Comparison of ENCODE assay signal across 7 mouse cellular contexts in genomic region chr7:16387160-16388041, GRCm38 (mm10). TPM values are rescaled to one million over a fixed set of nuclear protein-coding genes. Genes with fewer than 3 reads are reported as not detected.
DNase-seq lines count a peak whose midpoint lies in the region; ATAC-seq and TF ChIP-seq lines count a peak whose summit lies in the region.

Gene Sae1, minus strand, starts transcription at chr7:16387806.

- no peak for TF ChIP-seq POLR2A in kidney, adult 2 months (IDR thresholded peaks at IDR 0.05; ENCODE audit: low read depth, low read length)
- TF ChIP-seq POLR2A in spleen, adult 2 months (IDR thresholded peaks at IDR 0.05; ENCODE audit: low read depth, low read length) = peak; percentile 55

- H3K27ac ChIP-seq in embryonic facial prominence, embryonic 12.5 days = peak within 1 kb of the TSS; percentile 85
- H3K27ac ChIP-seq in kidney, adult 2 months (ENCODE audit: insufficient read depth, low read depth, low read length) = no peak within 1 kb of the TSS
- H3K27ac ChIP-seq in limb, embryonic 12.5 days = peak within 1 kb of the TSS; percentile 82
- H3K27ac ChIP-seq in midbrain, embryonic 15.5 days = peak within 1 kb of the TSS; percentile 84
- H3K27ac ChIP-seq in spleen, adult 2 months (ENCODE audit: insufficient read depth, low read length) = peak within 1 kb of the TSS; percentile 77

- no peaks in the 10 kb centered on the region for H3K9me3 ChIP-seq in embryonic facial prominence, embryonic 12.5 days
- H3K9me3 ChIP-seq in limb, embryonic 12.5 days = no peaks in the 10 kb centered on the region
- H3K9me3 ChIP-seq in midbrain, embryonic 15.5 days = no peaks in the 10 kb centered on the region

- H3K4me3 ChIP-seq in embryonic facial prominence, embryonic 12.5 days = peak within 1 kb of the TSS; percentile 89
- peak within 1 kb of the TSS; percentile 74 for H3K4me3 ChIP-seq in kidney, adult 2 months (ENCODE audit: insufficient read depth, low read depth, low read length)
- peak within 1 kb of the TSS; percentile 89 for H3K4me3 ChIP-seq in limb, embryonic 12.5 days (replicated peaks)
- H3K4me3 ChIP-seq in midbrain, embryonic 15.5 days = peak within 1 kb of the TSS; percentile 95
- peak within 1 kb of the TSS; percentile 77 for H3K4me3 ChIP-seq in spleen, adult 2 months (ENCODE audit: extremely low read depth, insufficient read depth, insufficient read length)

- 0 out of 2 replicates have a peak, but pooled peaks cover 4% of the 10 kb centered on the region for H3K36me3 ChIP-seq in embryonic facial prominence, embryonic 12.5 days
- no peaks in the 10 kb centered on the region for H3K36me3 ChIP-seq in kidney, adult 2 months (ENCODE audit: control insufficient read depth, insufficient read depth, low read length)
- peaks cover 29% of the 10 kb centered on the region for H3K36me3 ChIP-seq in limb, embryonic 12.5 days
- H3K36me3 ChIP-seq in midbrain, embryonic 15.5 days (replicated peaks) = no peaks in the 10 kb centered on the region
- no peaks in the 10 kb centered on the region for H3K36me3 ChIP-seq in spleen, adult 2 months (ENCODE audit: control insufficient read depth, insufficient read depth, low read length)

- H3K4me1 ChIP-seq in embryonic facial prominence, embryonic 12.5 days = peaks cover 20% of the 10 kb centered on the region
- peaks cover 5% of the 10 kb centered on the region; the same call in 1 of the 2 replicates for H3K4me1 ChIP-seq in kidney, adult 2 months (ENCODE audit: control insufficient read depth, insufficient read depth, low read length)
- peaks cover 24% of the 10 kb centered on the region for H3K4me1 ChIP-seq in limb, embryonic 12.5 days (replicated peaks)
- H3K4me1 ChIP-seq in midbrain, embryonic 15.5 days = peaks cover 33% of the 10 kb centered on the region
- H3K4me1 ChIP-seq in spleen, adult 2 months (ENCODE audit: control insufficient read depth, insufficient read depth, insufficient read length) = peaks cover 7% of the 10 kb centered on the region; the same call in 1 of the 2 replicates

- peak; percentile 97 for DNase-seq in adrenal gland, postnatal 25 days
- peak; percentile 96 to 98 for DNase-seq in heart, adult 18-20 months
- peak; percentile 99 for DNase-seq in kidney, adult 2 months
- DNase-seq in spleen, adult 2 months (ENCODE audit: low read depth in 1 of 2, low spot score in 2 of 2) = peak; percentile 85 to 94

- peak; percentile 87 for ATAC-seq in embryonic facial prominence, embryonic 12.5 days (ENCODE audit: insufficient number of reproducible peaks, insufficient read depth, low FRiP score, low TSS enrichment)
- peak; percentile 77 for ATAC-seq in limb, embryonic 12.5 days (ENCODE audit: insufficient number of reproducible peaks, insufficient read depth, low FRiP score, low TSS enrichment, low read depth)
- peak; percentile 95 for ATAC-seq in midbrain, embryonic 15.5 days (replicated peaks)

- H3K4me2 ChIP-seq in embryonic facial prominence, embryonic 12.5 days (replicated peaks) = peak within 1 kb of the TSS; percentile 93
- peak within 1 kb of the TSS; percentile 89 for H3K4me2 ChIP-seq in limb, embryonic 12.5 days
- peak within 1 kb of the TSS; percentile 74 for H3K4me2 ChIP-seq in midbrain, embryonic 15.5 days

- peak within 1 kb of the TSS; percentile 91 for H3K9ac ChIP-seq in embryonic facial prominence, embryonic 12.5 days
- H3K9ac ChIP-seq in limb, embryonic 12.5 days (replicated peaks) = peak within 1 kb of the TSS; percentile 95
- peak within 1 kb of the TSS; percentile 100 for H3K9ac ChIP-seq in midbrain, embryonic 15.5 days

- WGBS in embryonic facial prominence, embryonic 12.5 days = under 1% methylated on average over 58 of the region's 58 CpGs
- WGBS in kidney, adult 2 months = under 1% methylated on average over 58 of the region's 58 CpGs
- WGBS in limb, embryonic 12.5 days = under 1% methylated on average over 58 of the region's 58 CpGs
- WGBS in midbrain, embryonic 15.5 days = under 1% methylated on average over 58 of the region's 58 CpGs
- under 1% methylated on average over 58 of the region's 58 CpGs for WGBS in spleen, adult 2 months

- TF ChIP-seq CTCF in kidney, adult 2 months (conservative IDR thresholded peaks at IDR 0.05; ENCODE audit: insufficient read depth, insufficient read length, low read depth, low read length) = no peak
- TF ChIP-seq CTCF in spleen, adult 2 months (IDR thresholded peaks at IDR 0.05; ENCODE audit: extremely low read depth, insufficient read depth, insufficient read length, insufficient replicate concordance) = no peak

- no peaks in the 10 kb centered on the region for H3K27me3 ChIP-seq in embryonic facial prominence, embryonic 12.5 days
- H3K27me3 ChIP-seq in kidney, adult 2 months (replicated peaks; ENCODE audit: control insufficient read depth, insufficient read depth, low read length) = no peaks in the 10 kb centered on the region
- no peaks in the 10 kb centered on the region for H3K27me3 ChIP-seq in limb, embryonic 12.5 days
- no peaks in the 10 kb centered on the region for H3K27me3 ChIP-seq in midbrain, embryonic 15.5 days (replicated peaks)
- H3K27me3 ChIP-seq in spleen, adult 2 months (ENCODE audit: control insufficient read depth, insufficient read depth, low read length) = no peaks in the 10 kb centered on the region

RNA-seq across cellular contexts. Expression of gene Sae1, which starts in this region (rescaled TPM):
- total RNA-seq in adrenal gland, postnatal 25 days (2021) = 67.1 and 74.1 TPM in 2 replicates
- polyA plus RNA-seq in embryonic facial prominence, embryonic 12.5 days (2016; fragmentation: Nextera tagmentation; extraction: Ambion mirVana) = 386 and 405 TPM in 2 replicates
- total RNA-seq in heart, adult 18-20 months (2021) = 10 to 100 TPM; 37.3 to 40.6 TPM
- polyA plus RNA-seq in kidney, adult 2 months (2012; rRNA removed) = 23.0 and 29.2 TPM in 2 replicates
- 404 and 415 TPM in 2 replicates for polyA plus RNA-seq in limb, embryonic 12.5 days (2016; fragmentation: Nextera tagmentation; extraction: Ambion mirVana)
- polyA plus RNA-seq in midbrain, embryonic 15.5 days (2015; fragmentation: Nextera tagmentation; extraction: Ambion mirVana) = 243 and 256 TPM in 2 replicates
- 16.7 and 20.7 TPM in 2 replicates for polyA plus RNA-seq in spleen, adult 2 months (2012; rRNA removed)
